Mouse (Mus musculus): ENCODE measurements at regions not wholly inside any gene's neighbourhood (a gene's known extent, or its start where the extent isn't known, plus 50 kb on each side); places are given as distances from the start of the nearest gene placed in this dataset.

- TF ChIP-seq CTCF (IDR thresholded peaks at IDR 0.05; ENCODE audit: low read depth, low read length) (no peak), POLR2A (IDR thresholded peaks at IDR 0.05; ENCODE audit: insufficient read depth, low read length) (no peak), EP300 (IDR thresholded peaks at IDR 0.05; ENCODE audit: insufficient read depth, low read depth, low read length) (no peak)
Observed at GRCm38 (mm10) chr6:94773604-94774486, 73.9 kb upstream of the Lrig1 start.

All from ES-Bruce4 (cell line).